Mouse (Mus musculus) midbrain, embryonic 13.5 days (tissue): ENCODE data around the gene Clasp2. TPM values are rescaled to one million over a fixed set of nuclear protein-coding genes. Genes with fewer than 3 reads are reported as not detected.

Experiments
- ATAC-seq: fragments of 200-750 bp; cut with Nextera tagmentation; 2 replicates; pipeline ENCODE4 v1.8.0; 2017; ENCODE audit warnings: mild to moderate bottlenecking, moderate TSS enrichment, moderate library complexity
- H3K27ac ChIP-seq: fragments of 300-500 bp; sonication (generic); 2 replicates; pipeline ENCODE4 v1.5.1; 2015; ENCODE audit warnings: inconsistent platforms, mild to moderate bottlenecking, moderate library complexity
- H3K27me3 ChIP-seq: fragments of 300-500 bp; sonication (generic); 2 replicates; pipeline ENCODE4 v1.6.1; 2015; ENCODE audit warnings: mild to moderate bottlenecking, inconsistent platforms
- H3K36me3 ChIP-seq: fragments of 300-500 bp; sonication (generic); 2 replicates; pipeline ENCODE4 v1.6.1; 2015; ENCODE audit warnings: mild to moderate bottlenecking, inconsistent platforms
- H3K4me1 ChIP-seq: fragments of 300-500 bp; sonication (generic); replicated peaks from 2 replicates; pipeline ENCODE4 v1.6.1; 2015; ENCODE audit warnings: inconsistent platforms
- H3K4me2 ChIP-seq: fragments of 300-500 bp; sonication (generic); replicated peaks from 2 replicates; pipeline ENCODE4 v1.6.1; 2015; ENCODE audit warnings: moderate library complexity, mild to moderate bottlenecking, inconsistent platforms
- H3K4me3 ChIP-seq: fragments of 300-500 bp; sonication (generic); replicated peaks from 2 replicates; pipeline ENCODE4 v1.5.1; 2015; ENCODE audit warnings: mild to moderate bottlenecking, inconsistent platforms
- H3K9ac ChIP-seq: fragments of 300-500 bp; sonication (generic); replicated peaks from 2 replicates; pipeline ENCODE4 v1.6.1; 2015; ENCODE audit warnings: mild to moderate bottlenecking, inconsistent platforms
- H3K9me3 ChIP-seq: fragments of 300-500 bp; sonication (generic); 2 replicates; pipeline ENCODE4 v1.6.1; 2016; ENCODE audit warnings: mild to moderate bottlenecking, inconsistent platforms
- WGBS: fragments of 180-500 bp; shearing (Covaris S2); methylation state at CpG from one replicate; pipeline ENCODE4 v1.1.7; 2015; 5-methylcytosine and 5-hydroxymethylcytosine counted together
- polyA plus RNA-seq: library from polyadenylated mRNA; unstranded; fragments of >200 nt; fragmentation: Nextera tagmentation; extraction: Ambion mirVana; gene quantifications from 2 replicates; pipeline ENCODE4 v1.2.1, GENCODE M21; 2015

Clasp2 gene
- polyA plus RNA-seq, 1 experiment from 2014 or later, result 108 TPM

- Histone ChIP-seq H3K27ac (no peak overlapping the region), H3K27me3 (no peaks in the 10 kb centered on the region), H3K9ac (no peak overlapping the region), H3K4me3 (no peak overlapping the region), H3K36me3 (no peaks in the 10 kb centered on the region), H3K9me3 (no peaks in the 10 kb centered on the region), H3K4me1 (no peaks in the 10 kb centered on the region), H3K4me2 (no peak overlapping the region)
- ATAC-seq, result no peak
- 91% methylated on average over 18 of the region's 18 CpGs for WGBS
Observed at GRCm38 (mm10) chr9:113726991-113727680, 14.1 kb upstream of the Clasp2 start.

DNA sequence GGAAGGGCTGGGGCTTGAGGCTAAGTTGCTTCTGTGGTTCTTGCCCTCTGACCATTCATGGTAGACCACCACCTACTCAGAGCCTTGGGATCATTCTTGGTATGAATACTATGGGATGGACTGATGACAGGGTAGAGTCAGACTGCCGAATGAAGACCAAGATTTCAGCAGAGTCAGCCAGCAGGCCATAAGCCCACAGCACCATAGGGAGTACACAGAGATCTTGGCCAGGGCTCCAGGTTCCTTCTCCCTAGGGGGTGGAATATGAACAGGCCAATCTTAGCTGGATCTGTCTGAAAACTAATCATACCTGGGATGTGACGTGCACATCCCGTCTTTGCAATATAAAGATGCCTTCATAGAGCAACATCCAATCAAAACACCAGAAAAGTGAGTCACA is 9.7 kb upstream of the Clasp2 start:
- Histone ChIP-seq H3K27me3 (no peaks in the 10 kb centered on the region), H3K4me3 (no peak overlapping the region), H3K9me3 (no peaks in the 10 kb centered on the region), H3K4me2 (no peak overlapping the region), H3K4me1 (no peaks in the 10 kb centered on the region), H3K9ac (no peak overlapping the region), H3K27ac (no peak overlapping the region), H3K36me3 (no peaks in the 10 kb centered on the region)
- WGBS, result 91% methylated on average over 3 of the region's 3 CpGs
- ATAC-seq, result no peak

DNA sequence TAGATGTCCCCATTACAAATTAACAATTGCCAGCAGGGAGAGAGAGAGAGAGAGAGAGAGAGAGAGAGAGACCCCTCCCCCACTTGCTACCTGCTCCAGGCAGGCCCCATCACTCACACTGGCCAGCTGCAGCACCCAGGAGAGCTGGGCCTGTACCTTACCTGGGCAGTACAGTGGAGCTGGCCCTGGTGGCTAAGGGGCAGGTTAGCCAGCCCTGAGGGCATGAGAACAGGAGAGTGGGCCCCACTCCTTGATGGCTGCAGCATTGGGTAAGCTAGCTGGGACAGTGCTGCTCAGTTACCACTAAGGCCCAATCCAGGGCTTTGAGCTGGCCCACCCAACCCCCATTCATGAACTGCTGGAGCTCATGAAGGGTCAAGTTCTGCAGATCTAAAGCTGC is 5.4 kb upstream of the Clasp2 start:
- no peak overlapping the region for H3K27ac ChIP-seq
- H3K9ac ChIP-seq, result no peak overlapping the region
- no peaks in the 10 kb centered on the region for H3K36me3 ChIP-seq
- H3K4me3 ChIP-seq, result no peak overlapping the region
- H3K4me2 ChIP-seq, result no peak overlapping the region
- H3K27me3 ChIP-seq, result no peaks in the 10 kb centered on the region
- H3K9me3 ChIP-seq, result no peaks in the 10 kb centered on the region
- no peak for ATAC-seq
- H3K4me1 ChIP-seq, result peaks cover 8% of the 10 kb centered on the region

GRCm38 (mm10) chr9:113738021-113738420 is 3.3 kb upstream of the Clasp2 start:
- ATAC-seq, result no peak
- Histone ChIP-seq H3K4me1 (peaks cover 17% of the 10 kb centered on the region), H3K27me3 (no peaks in the 10 kb centered on the region), H3K4me2 (no peak overlapping the region), H3K27ac (no peak overlapping the region), H3K9me3 (no peaks in the 10 kb centered on the region), H3K4me3 (no peak overlapping the region), H3K9ac (no peak overlapping the region), H3K36me3 (no peaks in the 10 kb centered on the region)
- 73% methylated on average over 9 of the region's 9 CpGs for WGBS

GRCm38 (mm10) chr9:113738941-113739340 is 2.3 kb upstream of the Clasp2 start:
- Histone ChIP-seq H3K4me1 (peaks cover 22% of the 10 kb centered on the region), H3K4me2 (no peak overlapping the region), H3K36me3 (no peaks in the 10 kb centered on the region), H3K9ac (no peak overlapping the region), H3K27ac (no peak overlapping the region), H3K9me3 (no peaks in the 10 kb centered on the region), H3K27me3 (no peaks in the 10 kb centered on the region), H3K4me3 (no peak overlapping the region)
- 87% methylated on average over 6 of the region's 6 CpGs for WGBS
- ATAC-seq, result no peak

DNA sequence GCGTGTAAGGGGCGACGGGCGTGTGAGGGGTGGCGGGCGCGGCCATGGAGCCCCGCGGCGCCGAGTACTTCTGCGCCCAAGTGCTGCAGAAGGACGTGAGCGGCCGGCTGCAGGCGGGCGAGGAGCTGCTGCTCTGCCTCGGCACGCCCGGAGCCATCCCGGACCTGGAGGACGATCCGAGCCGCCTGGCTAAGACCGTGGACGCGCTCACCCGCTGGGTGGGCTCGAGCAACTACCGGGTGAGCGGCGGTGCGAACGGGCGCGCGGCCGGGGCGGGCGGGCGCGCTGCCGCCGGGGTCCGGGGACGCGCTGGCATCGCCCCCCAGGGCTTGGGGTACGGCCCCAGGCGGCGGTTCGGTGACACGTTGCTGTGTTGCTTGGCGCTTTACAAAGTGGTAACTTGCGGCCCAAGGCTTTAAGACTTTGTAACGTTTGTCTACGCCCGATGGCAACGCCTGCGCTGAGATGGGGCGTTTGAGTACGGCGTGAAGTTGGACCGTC is 414 bp downstream of the Clasp2 start:
- peak overlapping the region; percentile 67 for H3K27ac ChIP-seq
- H3K4me1 ChIP-seq, result peaks cover 22% of the 10 kb centered on the region
- H3K4me3 ChIP-seq, result peak overlapping the region; percentile 94
- under 1% methylated on average over 63 of the region's 64 CpGs for WGBS
- no peaks in the 10 kb centered on the region for H3K27me3 ChIP-seq
- H3K36me3 ChIP-seq, result no peaks in the 10 kb centered on the region
- peak; percentile 91 for ATAC-seq
- peak overlapping the region; percentile 78 for H3K9ac ChIP-seq
- H3K9me3 ChIP-seq, result no peaks in the 10 kb centered on the region
- H3K4me2 ChIP-seq, result peak overlapping the region; percentile 81

DNA sequence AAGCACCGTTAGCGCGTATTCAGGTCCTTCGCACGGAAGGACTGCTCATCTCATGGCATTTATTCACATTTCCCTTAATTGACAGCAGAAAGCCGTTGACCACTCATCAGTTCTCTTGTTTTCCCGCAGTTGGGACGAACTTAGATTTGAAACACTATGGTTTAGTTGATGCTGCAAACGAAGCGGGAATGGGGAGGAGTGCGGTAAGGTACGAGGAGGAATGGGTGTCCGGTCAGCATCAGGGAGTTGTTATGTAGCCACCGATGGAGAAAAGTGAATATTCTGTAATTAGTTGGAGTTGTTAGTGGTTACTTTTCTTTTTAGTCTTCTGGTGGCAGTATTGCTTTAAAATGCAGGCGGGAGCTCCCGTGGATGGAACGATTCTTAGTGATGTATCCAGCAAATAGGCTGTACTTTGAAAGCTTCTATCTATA is 1.1 kb downstream of the Clasp2 start:
- Histone ChIP-seq H3K4me2 (peak overlapping the region; percentile 81), H3K4me1 (peaks cover 22% of the 10 kb centered on the region), H3K27ac (no peak overlapping the region), H3K27me3 (no peaks in the 10 kb centered on the region), H3K9ac (peak overlapping the region; percentile 78), H3K36me3 (no peaks in the 10 kb centered on the region), H3K4me3 (peak overlapping the region; percentile 94), H3K9me3 (no peaks in the 10 kb centered on the region)
- WGBS, result 3% methylated on average over 17 of the region's 17 CpGs
- no peak for ATAC-seq

- Histone ChIP-seq H3K4me2 (no peak overlapping the region), H3K4me3 (no peak overlapping the region), H3K27me3 (no peaks in the 10 kb centered on the region), H3K9ac (no peak overlapping the region), H3K27ac (no peak overlapping the region), H3K9me3 (no peaks in the 10 kb centered on the region), H3K36me3 (no peaks in the 10 kb centered on the region; the same call in 1 of the 2 replicates), H3K4me1 (peaks cover 22% of the 10 kb centered on the region)
- no peak for ATAC-seq
- WGBS, result 55% methylated on average over 3 of the region's 3 CpGs
Observed at GRCm38 (mm10) chr9:113743291-113743690, 2.0 kb downstream of the Clasp2 start.

GRCm38 (mm10) chr9:113749356-113749755 is 8.1 kb downstream of the Clasp2 start:
- Histone ChIP-seq H3K27me3 (no peaks in the 10 kb centered on the region), H3K4me2 (no peak overlapping the region), H3K36me3 (no peaks in the 10 kb centered on the region; the same call in 1 of the 2 replicates), H3K9ac (no peak overlapping the region), H3K4me3 (no peak overlapping the region), H3K4me1 (no peaks in the 10 kb centered on the region), H3K9me3 (no peaks in the 10 kb centered on the region), H3K27ac (no peak overlapping the region)
- WGBS, result 85% methylated on average over 7 of the region's 7 CpGs
- no peak for ATAC-seq

DNA sequence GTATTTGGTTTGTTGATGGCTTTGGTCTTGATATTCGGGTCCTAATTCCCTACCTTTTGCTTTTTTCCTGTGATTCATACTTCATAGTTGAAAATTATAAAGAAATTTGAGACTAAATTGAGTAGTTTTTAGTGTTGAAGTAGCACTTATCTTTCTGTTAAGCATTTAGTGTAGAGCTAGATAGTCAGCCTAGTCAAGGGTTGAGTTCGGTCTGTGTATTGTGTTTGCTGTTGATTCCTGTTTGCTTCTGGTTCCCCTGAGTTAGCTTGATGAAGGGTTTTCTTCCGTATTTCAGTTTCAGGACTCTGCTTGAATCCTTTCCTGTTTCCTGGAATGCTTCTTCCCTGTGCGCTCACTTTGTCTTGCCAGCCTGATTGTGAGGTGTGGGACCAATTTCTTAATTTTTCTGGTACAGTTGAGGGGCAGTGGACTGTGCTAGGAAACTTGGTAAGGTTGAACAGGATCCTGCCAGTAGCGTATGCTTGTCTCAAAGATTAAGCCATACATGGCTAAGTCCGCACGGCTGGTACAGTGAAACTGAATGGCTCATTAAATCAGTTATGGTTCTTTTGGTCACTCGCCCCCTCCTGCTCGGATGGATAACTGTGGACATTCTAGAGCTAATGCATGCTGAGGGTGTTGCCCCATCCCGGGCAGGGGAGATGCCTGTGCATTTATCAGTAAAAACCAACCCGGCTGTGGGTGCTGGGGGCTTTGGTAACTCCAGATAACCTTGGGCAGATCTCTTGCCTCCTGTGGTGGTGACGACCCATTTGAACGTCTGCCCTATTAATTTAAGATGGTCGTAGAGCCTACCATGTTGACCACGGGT is 14.8 kb downstream of the Clasp2 start:
- no peak overlapping the region for H3K9ac ChIP-seq
- no peak overlapping the region for H3K4me2 ChIP-seq
- no peaks in the 10 kb centered on the region for H3K27me3 ChIP-seq
- H3K4me1 ChIP-seq, result no peaks in the 10 kb centered on the region; the same call in 1 of the 2 replicates
- no peak overlapping the region for H3K4me3 ChIP-seq
- WGBS, result 94% methylated on average over 15 of the region's 15 CpGs
- H3K27ac ChIP-seq, result no peak overlapping the region
- no peak for ATAC-seq
- H3K36me3 ChIP-seq, result 0 out of 2 replicates have a peak, but pooled peaks cover 7% of the 10 kb centered on the region
- H3K9me3 ChIP-seq, result 0 out of 2 replicates have a peak, but pooled peaks cover 4% of the 10 kb centered on the region

GRCm38 (mm10) chr9:113758472-113758871 is 17.2 kb downstream of the Clasp2 start:
- H3K27me3 ChIP-seq, result no peaks in the 10 kb centered on the region
- no peak overlapping the region for H3K27ac ChIP-seq
- WGBS, result 97% methylated on average over 10 of the region's 10 CpGs
- H3K4me3 ChIP-seq, result no peak overlapping the region
- no peak overlapping the region for H3K4me2 ChIP-seq
- ATAC-seq, result no peak
- H3K9me3 ChIP-seq, result 0 out of 2 replicates have a peak, but pooled peaks cover 4% of the 10 kb centered on the region
- 0 out of 2 replicates have a peak, but pooled peaks cover 7% of the 10 kb centered on the region for H3K36me3 ChIP-seq
- H3K9ac ChIP-seq, result no peak overlapping the region
- H3K4me1 ChIP-seq, result no peaks in the 10 kb centered on the region; the same call in 1 of the 2 replicates

DNA sequence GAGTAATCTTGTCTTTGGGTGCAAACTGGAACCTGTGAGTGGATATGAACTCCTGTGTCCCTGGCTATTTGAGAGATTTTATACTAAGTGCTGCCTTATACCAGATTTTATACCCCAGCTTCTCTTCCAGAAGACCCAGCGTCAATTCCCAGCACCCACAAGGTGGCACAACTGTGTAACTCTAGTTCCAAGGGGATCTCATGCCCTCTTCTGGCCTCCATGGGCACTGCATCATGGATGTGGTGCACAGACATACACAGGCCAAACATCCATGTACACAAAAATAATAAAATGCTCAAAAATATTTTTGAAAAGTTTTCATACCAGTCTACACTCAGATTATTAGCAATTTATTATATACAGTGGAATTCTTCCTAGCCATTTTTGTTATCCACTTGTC is 18.4 kb downstream of the Clasp2 start:
- Histone ChIP-seq H3K9ac (no peak overlapping the region), H3K4me3 (no peak overlapping the region), H3K36me3 (0 out of 2 replicates have a peak, but pooled peaks cover 7% of the 10 kb centered on the region), H3K4me1 (no peaks in the 10 kb centered on the region; the same call in 1 of the 2 replicates), H3K9me3 (0 out of 2 replicates have a peak, but pooled peaks cover 4% of the 10 kb centered on the region), H3K27ac (no peak overlapping the region), H3K27me3 (no peaks in the 10 kb centered on the region), H3K4me2 (no peak overlapping the region)
- no peak for ATAC-seq
- WGBS, result 100% methylated on average over 1 of the region's 1 CpGs
